Mouse (Mus musculus) layer of hippocampus, adult 18-20 months (tissue): ENCODE measurements at regions not wholly inside any gene's neighbourhood (a gene's known extent, or its start where the extent isn't known, plus 50 kb on each side); places are given as distances from the start of the nearest gene placed in this dataset.
A peak's percentile ranks its signal among the peaks of the same experiment; 100 is the strongest.

ENCODE experiments used
- DNase-seq, 2 experiments: peaks; one replicate each; pipeline ENCODE4 v3.0.0; 2022; ENCODE audit warnings: low spot score in 2 of 2

DNA sequence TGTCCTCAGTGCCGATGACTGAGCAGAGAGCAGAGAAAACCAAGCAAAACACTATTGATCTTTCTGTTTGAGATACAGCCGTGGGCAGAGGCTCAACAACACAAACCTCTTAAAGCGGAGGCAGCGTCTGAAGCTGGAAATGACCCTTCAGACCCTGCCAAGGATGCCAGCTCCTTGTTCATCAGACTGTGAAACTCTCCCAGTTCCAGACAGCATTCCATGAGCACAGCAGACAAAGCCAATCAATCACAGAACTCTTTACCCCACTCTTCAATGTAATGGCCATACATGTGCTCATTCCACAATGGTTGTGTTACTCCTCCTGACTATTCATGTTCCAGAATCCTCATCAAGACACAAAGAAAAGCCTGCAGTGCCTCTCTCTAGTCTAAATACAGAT is 73.5 kb downstream of the Tmem114 start:
- DNase-seq, result no peak

- no peak for DNase-seq
Measured at GRCm38 (mm10) chr16:8349148-8349547, 75.8 kb downstream of the Tmem114 start.

GRCm38 (mm10) chr16:8348645-8349044 is 76.3 kb downstream of the Tmem114 start:
- no peak for DNase-seq

GRCm38 (mm10) chr16:8345216-8345615 is 79.7 kb downstream of the Tmem114 start:
- no peak for DNase-seq

GRCm38 (mm10) chr16:8333081-8333710 is 91.7 kb downstream of the Tmem114 start:
- peak; percentile 35 to 65 for DNase-seq

DNA sequence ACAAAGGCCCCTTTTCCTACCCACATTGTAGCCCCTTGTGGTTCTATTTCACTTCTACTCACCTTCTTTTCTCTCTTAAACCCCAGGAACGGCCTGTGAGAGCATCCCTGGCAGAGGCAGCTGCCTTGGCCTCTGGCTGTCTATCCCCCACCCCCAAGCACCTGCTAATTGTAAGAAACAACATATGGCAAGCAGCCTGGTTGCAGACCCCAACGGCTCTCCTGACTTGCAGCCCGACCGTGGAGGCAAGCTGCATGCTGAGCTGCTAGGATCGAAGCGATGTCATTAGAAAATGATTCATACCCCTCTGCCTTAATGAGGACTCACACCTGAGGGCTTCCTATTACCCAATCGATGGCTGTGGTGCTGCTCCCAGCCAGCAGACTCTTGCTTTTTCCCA is 112.9 kb downstream of the Tmem114 start:
- no peak for DNase-seq

GRCm38 (mm10) chr16:8306389-8306788 is 118.5 kb downstream of the Tmem114 start:
- DNase-seq, result peak in 1 of 2 experiments; percentile 27
